Mouse (Mus musculus) liver, embryonic 14.5 days (tissue): ENCODE measurements around the gene Mapk3. TPM values are rescaled to one million over a fixed set of nuclear protein-coding genes. Genes with fewer than 3 reads are reported as not detected.

ENCODE experiments used
- ATAC-seq: fragments of 200-750 bp; cut with Nextera tagmentation; 2 replicates; pipeline ENCODE4 v1.8.0; 2017; ENCODE audit warnings: moderate number of reproducible peaks, mild to moderate bottlenecking, moderate library complexity; ENCODE audit not compliant: insufficient read depth
- DNase-seq, 3 experiments: peaks; one replicate each; pipeline ENCODE4 v3.0.0-alpha.2; 2012 to 2013; ENCODE audit warnings: low read depth in 3 of 3, low spot score in 3 of 3
- H3K27ac ChIP-seq: fragments of 300-500 bp; sonication (generic); 2 replicates; pipeline ENCODE4 v1.5.1; 2014; ENCODE audit warnings: moderate library complexity, mild to moderate bottlenecking, control low read depth, inconsistent platforms
- H3K27me3 ChIP-seq: fragments of 300-500 bp; sonication (generic); 2 replicates; pipeline ENCODE4 v1.6.1; 2014; ENCODE audit warnings: mild to moderate bottlenecking, low read length, moderate library complexity; ENCODE audit not compliant: control insufficient read depth, insufficient read depth
- H3K36me3 ChIP-seq: fragments of 300-500 bp; sonication (generic); replicated peaks from 2 replicates; pipeline ENCODE4 v1.6.1; 2014; ENCODE audit warnings: low read depth; ENCODE audit not compliant: control insufficient read depth, insufficient read depth
- H3K4me1 ChIP-seq, 2 experiments: fragments of 200-500 bp in 1 of 2; fragments of 300-500 bp in 1 of 2; sonication (generic) in 1 of 2; replicated peaks; 2 replicates each; pipeline ENCODE4 v1.6.1; 2012 to 2014; ENCODE audit warnings: antibody characterized with exemption in 1 of 2, inconsistent platforms in 1 of 2, low read length in 1 of 2; ENCODE audit not compliant: control insufficient read depth in 2 of 2, insufficient read depth in 2 of 2
- H3K4me2 ChIP-seq: fragments of 300-500 bp; sonication (generic); 2 replicates; pipeline ENCODE4 v1.6.1; 2014; ENCODE audit warnings: low read depth, mild to moderate bottlenecking, control low read depth, moderate library complexity
- H3K4me3 ChIP-seq, 2 experiments: fragments of 200-500 bp in 1 of 2; fragments of 300-500 bp in 1 of 2; sonication (generic) in 1 of 2; 2 replicates each; pipeline ENCODE4 v1.5.1; 2012 to 2014; ENCODE audit warnings: low read depth in 2 of 2, low read length in 2 of 2, mild to moderate bottlenecking in 2 of 2, control low read depth in 1 of 2, inconsistent platforms in 1 of 2, moderate library complexity in 1 of 2; ENCODE audit not compliant: insufficient read depth in 1 of 2
- H3K9ac ChIP-seq: fragments of 300-500 bp; sonication (generic); replicated peaks from 2 replicates; pipeline ENCODE4 v1.6.1; 2014; ENCODE audit warnings: mild to moderate bottlenecking, control low read depth, moderate library complexity
- H3K9me3 ChIP-seq: fragments of 300-500 bp; sonication (generic); 2 replicates; pipeline ENCODE4 v1.6.1; 2016; ENCODE audit warnings: low read length, mixed read lengths; ENCODE audit not compliant: control insufficient read depth
- CTCF ChIP-seq: IDR thresholded peaks from 2 replicates; pipeline ENCODE4 v1.5.1; 2016; ENCODE audit warnings: antibody characterized with exemption, low read depth, control low read depth
- EP300 ChIP-seq: IDR thresholded peaks from 2 replicates; pipeline ENCODE4 v1.6.1; 2016; ENCODE audit warnings: antibody characterized with exemption, low read depth
- WGBS: fragments of 180-500 bp; shearing (Covaris S2); extraction: QIAGEN DNeasy Blood & Tissue Kit; methylation state at CpG from one replicate; pipeline ENCODE4 v1.1.7; 2014; ENCODE audit not compliant: insufficient replicate concordance; 5-methylcytosine and 5-hydroxymethylcytosine counted together
- polyA plus RNA-seq, 2 experiments: library from polyadenylated mRNA; depleted of rRNA in 1 of 2; stranded (reverse) in 1 of 2; unstranded in 1 of 2; fragments of >200 nt; fragmentation: Nextera tagmentation in 1 of 2; extraction: Ambion mirVana in 1 of 2; gene quantifications; 2 replicates each; pipeline versions ENCODE4 v1.2.1 to v1.2.3; 2012 to 2014

Mapk3 gene
- polyA plus RNA-seq, 2 experiments, result 14.4 to 35.9 TPM

DNA sequence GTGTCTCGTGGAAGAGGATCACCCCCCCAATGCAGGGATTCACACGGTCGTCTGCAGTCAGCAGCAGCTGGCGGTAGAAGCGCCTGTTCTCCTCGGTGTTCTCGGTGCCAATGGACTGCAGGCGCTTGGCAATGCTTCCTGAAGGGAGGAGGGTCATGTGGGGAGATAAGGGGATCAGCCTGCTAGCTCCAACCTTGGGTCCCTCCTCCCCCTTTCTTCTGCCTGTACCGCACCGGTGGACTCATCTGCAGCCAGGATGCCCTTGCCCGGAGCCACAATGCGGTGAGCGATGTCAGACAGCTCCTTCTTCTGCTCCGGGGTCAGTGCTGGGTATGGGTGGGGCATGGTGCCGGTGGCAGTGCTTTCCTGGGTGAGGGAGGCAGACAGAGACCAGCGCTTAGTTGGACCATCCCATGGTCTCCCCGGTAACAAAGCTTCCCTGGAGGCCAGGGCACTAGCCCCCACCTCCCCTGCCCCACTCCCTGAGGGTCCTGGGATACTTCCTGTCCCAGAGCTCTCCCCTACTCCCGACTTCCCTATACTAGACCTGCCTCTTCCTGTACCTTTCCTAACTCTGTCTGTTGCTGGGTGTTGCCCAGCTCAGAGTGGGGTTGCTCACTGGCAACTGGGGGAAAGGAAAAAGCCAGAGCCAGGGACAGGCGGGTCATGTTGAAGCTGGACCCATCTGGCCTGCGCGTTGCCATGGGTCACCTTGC is 38.2 kb downstream of the Mapk3 start, which contains the start of gene Fam57b:
Gene Fam57b (plus strand): TSS at position 258 of the 716 bp plus-strand sequence.
- Histone ChIP-seq H3K9me3 (no peaks in the 10 kb centered on the region), H3K27ac (peak within 1 kb of the TSS; percentile 84), H3K36me3 (peaks cover 21% of the 10 kb centered on the region), H3K9ac (peak within 1 kb of the TSS; percentile 81), H3K4me3 (peak within 1 kb of the TSS; percentile 70 to 72), H3K4me1 (peaks cover 19 to 27% of the 10 kb centered on the region in 2 experiments), H3K4me2 (peak within 1 kb of the TSS; percentile 99), H3K27me3 (no peaks in the 10 kb centered on the region)
- no peak for ATAC-seq
- WGBS, result 7% methylated on average over 21 of the region's 21 CpGs
- TF ChIP-seq EP300, result no peak
- TF ChIP-seq CTCF, result no peak
- no peak for DNase-seq

GRCm38 (mm10) chr7:126798127-126799049 is 39.0 kb downstream of the Mapk3 start:
- peaks cover 13 to 23% of the 10 kb centered on the region in 2 experiments for H3K4me1 ChIP-seq
- H3K4me2 ChIP-seq, result peak overlapping the region; percentile 99
- peak overlapping the region; percentile 70 to 72 for H3K4me3 ChIP-seq
- peak overlapping the region; percentile 81 for H3K9ac ChIP-seq
- ATAC-seq, result peak; percentile 52
- DNase-seq, result no peak
- H3K9me3 ChIP-seq, result no peaks in the 10 kb centered on the region
- under 1% methylated on average over 40 of the region's 40 CpGs for WGBS
- H3K36me3 ChIP-seq, result peaks cover 21% of the 10 kb centered on the region
- no peaks in the 10 kb centered on the region for H3K27me3 ChIP-seq
- TF ChIP-seq CTCF (no peak; the same call in 1 of the 2 replicates), EP300 (no peak)
- H3K27ac ChIP-seq, result peak overlapping the region; percentile 84

GRCm38 (mm10) chr7:126799050-126799467 is 39.7 kb downstream of the Mapk3 start:
- ATAC-seq (peak; percentile 94), DNase-seq (peak; percentile 89 to 93 (median 92))
- peaks cover 21% of the 10 kb centered on the region for H3K36me3 ChIP-seq
- peaks cover 13 to 23% of the 10 kb centered on the region in 2 experiments for H3K4me1 ChIP-seq
- TF ChIP-seq CTCF (no peak), EP300 (no peak)
- WGBS, result under 1% methylated on average over 30 of the region's 36 CpGs
- H3K9me3 ChIP-seq, result no peaks in the 10 kb centered on the region
- H3K9ac ChIP-seq, result peak overlapping the region; percentile 81
- H3K27me3 ChIP-seq, result no peaks in the 10 kb centered on the region
- peak overlapping the region; percentile 70 to 72 for H3K4me3 ChIP-seq
- H3K27ac ChIP-seq, result peak overlapping the region; percentile 84
- H3K4me2 ChIP-seq, result peak overlapping the region; percentile 99

DNA sequence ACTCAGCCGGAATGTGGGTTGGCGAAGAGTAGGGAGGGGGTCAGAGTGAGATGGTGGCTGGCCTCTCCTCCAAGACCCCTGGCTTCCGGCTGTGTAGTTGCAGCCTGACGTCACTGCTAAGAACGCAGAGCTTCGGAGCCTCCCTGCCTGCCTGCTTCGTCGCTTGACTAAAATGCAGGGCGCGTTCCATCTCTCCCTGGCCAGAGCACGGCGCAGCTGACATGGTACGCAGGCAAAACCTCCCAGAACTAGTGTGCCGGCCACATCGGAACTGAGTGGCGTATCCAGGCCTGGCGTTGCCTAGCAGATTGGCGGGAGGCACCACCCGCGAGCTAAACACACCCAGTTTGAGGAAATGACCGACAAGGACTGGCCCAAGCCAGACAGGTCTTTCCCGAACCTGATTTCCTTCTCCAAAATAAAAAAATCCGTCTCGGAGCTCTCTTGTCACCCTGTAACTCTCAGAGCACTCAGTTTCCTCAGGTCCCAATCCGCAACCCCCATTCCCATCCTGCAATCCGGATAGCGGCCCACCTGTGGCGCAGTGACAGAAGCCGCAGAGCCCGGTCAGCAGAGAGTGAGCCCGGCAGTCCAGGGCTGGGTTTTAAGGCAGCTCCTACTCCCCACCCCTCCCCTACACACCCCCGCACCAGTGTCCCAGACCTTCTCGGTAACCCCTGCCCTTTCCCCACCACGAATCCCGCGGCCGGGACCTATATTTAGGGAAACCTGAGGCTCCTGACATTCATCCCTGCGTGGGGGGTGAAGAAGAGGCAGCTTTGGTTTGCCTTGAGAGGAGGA is 40.3 kb downstream of the Mapk3 start:
- DNase-seq, result peak in 1 of 3 experiments; percentile 73
- Histone ChIP-seq H3K9me3 (no peaks in the 10 kb centered on the region), H3K36me3 (peaks cover 20% of the 10 kb centered on the region), H3K27ac (peak overlapping the region; percentile 71), H3K9ac (peak overlapping the region; percentile 66), H3K4me1 (peaks cover 13 to 23% of the 10 kb centered on the region in 2 experiments), H3K27me3 (no peaks in the 10 kb centered on the region), H3K4me3 (peak overlapping the region; percentile 70 to 72), H3K4me2 (peak overlapping the region; percentile 99)
- TF ChIP-seq CTCF (peak; percentile 71), EP300 (no peak)
- WGBS, result 4% methylated on average over 38 of the region's 38 CpGs
- ATAC-seq, result peak; percentile 73
